Mouse (Mus musculus) stomach, postnatal 0 days (tissue): ENCODE results near the gene Snx32. TPM values are rescaled to one million over a fixed set of nuclear protein-coding genes. Genes with fewer than 3 reads are reported as not detected.
"Not testable (repeated sequence)": the region's sequence is repeated elsewhere in the genome, so short reads cannot be mapped to it uniquely, and the experiment has no call there.

Experiments used
- ATAC-seq: fragments of 200-750 bp; cut with Nextera tagmentation; 2 replicates; pipeline ENCODE4 v1.8.0; 2017; ENCODE audit not compliant: low FRiP score, low TSS enrichment
- DNase-seq: peaks from one replicate; pipeline ENCODE4 v3.0.0-alpha.2; 2016; ENCODE audit warnings: low spot score
- H3K27ac ChIP-seq: fragments of 300-500 bp; sonication (generic); replicated peaks from 2 replicates; pipeline ENCODE4 v1.5.1; 2014; ENCODE audit warnings: mild to moderate bottlenecking, control low read depth
- H3K27me3 ChIP-seq: fragments of 300-500 bp; sonication (generic); 2 replicates; pipeline ENCODE4 v1.6.1; 2014; ENCODE audit warnings: low read length; ENCODE audit not compliant: control insufficient read depth, insufficient read depth
- H3K36me3 ChIP-seq: fragments of 300-500 bp; sonication (generic); 2 replicates; pipeline ENCODE4 v1.6.1; 2014; ENCODE audit warnings: low read length, mixed read lengths; ENCODE audit not compliant: control insufficient read depth, insufficient read depth
- H3K4me1 ChIP-seq: fragments of 300-500 bp; sonication (generic); replicated peaks from 2 replicates; pipeline ENCODE4 v1.6.1; 2014; ENCODE audit warnings: antibody characterized with exemption; ENCODE audit not compliant: control insufficient read depth, insufficient read depth
- H3K4me2 ChIP-seq: fragments of 300-500 bp; sonication (generic); replicated peaks from 2 replicates; pipeline ENCODE4 v1.6.1; 2014; ENCODE audit warnings: low read depth, mild to moderate bottlenecking, control low read depth, moderate library complexity
- H3K4me3 ChIP-seq: fragments of 300-500 bp; sonication (generic); 2 replicates; pipeline ENCODE4 v1.5.1; 2014; ENCODE audit warnings: low read depth, low read length, control low read depth
- H3K9ac ChIP-seq: fragments of 300-500 bp; sonication (generic); 2 replicates; pipeline ENCODE4 v1.6.1; 2014; ENCODE audit warnings: mild to moderate bottlenecking, low read length, control low read depth, mixed read lengths
- H3K9me3 ChIP-seq: fragments of 300-500 bp; sonication (generic); 2 replicates; pipeline ENCODE4 v1.6.1; 2016; ENCODE audit warnings: low read length; ENCODE audit not compliant: control insufficient read depth
- CTCF ChIP-seq: IDR thresholded peaks from 2 replicates; pipeline ENCODE4 v1.5.1; 2016; ENCODE audit warnings: antibody characterized with exemption, low read depth, mild to moderate bottlenecking, moderate library complexity
- EP300 ChIP-seq: optimal IDR thresholded peaks from 2 replicates; pipeline ENCODE3; 2016; ENCODE audit warnings: antibody characterized with exemption
- WGBS: fragments of 180-500 bp; shearing (Covaris S2); extraction: QIAGEN DNeasy Blood & Tissue Kit; methylation state at CpG from one replicate; pipeline ENCODE4 v1.1.7; 2014; 5-methylcytosine and 5-hydroxymethylcytosine counted together
- polyA plus RNA-seq: library from polyadenylated mRNA; unstranded; fragments of >200 nt; fragmentation: Nextera tagmentation; extraction: Ambion mirVana; gene quantifications from 2 replicates; pipeline ENCODE4 v1.2.1, GENCODE M21; 2015

Gene Snx32
- polyA plus RNA-seq, 1 experiment from 2014 or later: 2.8 TPM

- WGBS: under 1% methylated on average over 55 of the region's 59 CpGs
- ATAC-seq: peak; percentile 47
- 0 out of 2 replicates have a peak, but pooled peaks have one; percentile 0 for TF ChIP-seq CTCF
- no peak for TF ChIP-seq EP300
Measured at GRCm38 (mm10) chr19:5490898-5491708, 19.2 kb downstream of the Snx32 start.

GRCm38 (mm10) chr19:5490313-5490897, 19.9 kb downstream of the Snx32 start, which contains the start of gene Cfl1:
Cfl1 (plus strand) TSS chr19:5490455.
- DNase-seq (peak; percentile 97), ATAC-seq (peak; percentile 65)
- WGBS: under 1% methylated on average over 62 of the region's 62 CpGs
- TF ChIP-seq EP300 (peak; percentile 44), CTCF (peak; percentile 44)
- H3K4me2 ChIP-seq: peak within 1 kb of the TSS; percentile 70
- H3K27ac ChIP-seq: peak within 1 kb of the TSS; percentile 99
- peak within 1 kb of the TSS; percentile 93 for H3K9ac ChIP-seq
- H3K36me3 ChIP-seq: peaks cover 6% of the 10 kb centered on the region; the same call in 1 of the 2 replicates
- peak within 1 kb of the TSS; percentile 91 for H3K4me3 ChIP-seq
- H3K27me3 ChIP-seq: no peaks in the 10 kb centered on the region
- H3K9me3 ChIP-seq: no peaks in the 10 kb centered on the region
- H3K4me1 ChIP-seq: no peaks in the 10 kb centered on the region

More at GRCm38 (mm10) chr19:5490898-5491708, 19.2 kb downstream of the Snx32 start:
- Histone ChIP-seq H3K27ac (peak overlapping the region; percentile 99), H3K4me3 (peak overlapping the region; percentile 91), H3K4me2 (peak overlapping the region; percentile 64), H3K4me1 (no peaks in the 10 kb centered on the region), H3K27me3 (no peaks in the 10 kb centered on the region), H3K9me3 (no peaks in the 10 kb centered on the region), H3K9ac (peak overlapping the region; percentile 93), H3K36me3 (peaks cover 13% of the 10 kb centered on the region; the same call in 1 of the 2 replicates)
- peak; percentile 86 for DNase-seq

- not testable (repeated sequence) for H3K9ac ChIP-seq, H3K4me1 ChIP-seq, H3K9me3 ChIP-seq, ATAC-seq, H3K27me3 ChIP-seq, H3K4me3 ChIP-seq, DNase-seq, H3K36me3 ChIP-seq
- peak overlapping the region; percentile 96; the same call in 1 of the 2 replicates for H3K27ac ChIP-seq
- peak overlapping the region; percentile 70 for H3K4me2 ChIP-seq
- 39% methylated on average over 10 of the region's 10 CpGs for WGBS
Measured at GRCm38 (mm10) chr19:5489721-5490120, 20.6 kb downstream of the Snx32 start.

GRCm38 (mm10) chr19:5488878-5489571, 21.3 kb downstream of the Snx32 start:
- ATAC-seq (peak; percentile 86), DNase-seq (peak; percentile 96)
- TF ChIP-seq EP300 (no peak), CTCF (peak; percentile 46; the same call in 1 of the 2 replicates)
- H3K4me2 ChIP-seq: peak overlapping the region; percentile 70
- no peaks in the 10 kb centered on the region for H3K9me3 ChIP-seq
- no peaks in the 10 kb centered on the region for H3K4me1 ChIP-seq
- peak overlapping the region; percentile 52 for H3K9ac ChIP-seq
- no peaks in the 10 kb centered on the region for H3K27me3 ChIP-seq
- peak overlapping the region; percentile 45 for H3K4me3 ChIP-seq
- 0% methylated on average over 26 of the region's 26 CpGs for WGBS
- peak overlapping the region; percentile 96 for H3K27ac ChIP-seq
- H3K36me3 ChIP-seq: peaks cover 6% of the 10 kb centered on the region; the same call in 1 of the 2 replicates

DNA sequence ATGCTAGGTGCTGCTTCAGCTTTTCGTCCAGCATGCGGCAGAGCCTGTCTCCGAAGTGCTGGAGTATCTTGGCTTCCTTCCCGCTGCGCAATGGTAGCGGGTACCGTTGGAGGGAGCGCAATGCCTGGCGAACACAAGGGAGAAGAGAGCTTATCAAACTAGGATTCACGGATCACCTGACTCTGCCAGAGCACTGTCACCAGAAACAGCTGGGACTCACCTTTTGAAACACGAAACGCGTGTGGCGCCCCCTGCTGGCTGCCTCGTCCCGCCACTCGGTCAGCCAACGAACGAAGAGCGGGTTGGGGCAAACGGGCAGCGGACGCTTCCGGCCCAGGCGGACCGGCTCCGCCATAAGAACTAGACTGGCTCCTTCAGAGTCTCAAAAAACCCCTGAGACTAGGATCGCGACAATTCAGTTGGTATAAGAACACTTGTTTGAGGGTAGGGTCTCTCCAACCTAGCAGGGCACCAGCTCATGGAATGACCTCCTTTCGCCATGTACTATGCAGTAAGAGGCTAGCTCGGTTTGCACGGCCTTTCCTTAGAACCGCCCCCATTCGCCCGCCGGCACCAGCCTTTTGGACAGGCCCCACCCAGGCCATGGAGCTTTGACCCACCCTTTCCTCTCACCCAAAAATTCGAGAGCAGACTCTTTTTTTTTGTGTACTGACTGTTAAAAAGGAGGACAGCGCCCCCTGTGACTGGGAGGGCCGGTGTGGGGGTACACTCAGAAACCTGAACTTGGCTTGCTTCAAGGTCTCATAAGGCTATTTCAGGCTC, 22.4 kb downstream of the Snx32 start, which contains the start of gene Mus81:
TSS of gene Mus81 (minus strand) at position 635 of the 783 bp plus-strand sequence.
- peak; percentile 74 for ATAC-seq
- Histone ChIP-seq H3K27ac (peak within 1 kb of the TSS; percentile 96), H3K4me2 (peak within 1 kb of the TSS; percentile 70), H3K9ac (peak within 1 kb of the TSS; percentile 55), H3K27me3 (no peaks in the 10 kb centered on the region), H3K36me3 (peaks cover 10% of the 10 kb centered on the region; the same call in 1 of the 2 replicates), H3K4me1 (no peaks in the 10 kb centered on the region), H3K4me3 (peak within 1 kb of the TSS; percentile 45), H3K9me3 (no peaks in the 10 kb centered on the region)
- under 1% methylated on average over 39 of the region's 39 CpGs for WGBS
- TF ChIP-seq EP300 (peak; percentile 68), CTCF (peak; percentile 93)
- DNase-seq: peak; percentile 96
